Mouse (Mus musculus) T-cell, adult 2 months (primary cell): ENCODE measurements around the gene P2ry2.

Source experiments
- DNase-seq: peaks from one replicate; pipeline ENCODE4 v3.0.0; 2022; ENCODE audit warnings: low spot score

Gene P2ry2

GRCm38 (mm10) chr7:101012541-101012940 lies at the start of gene P2ry2:
Gene P2ry2, minus strand, starts transcription at chr7:101012866.
- DNase-seq: no peak

- DNase-seq: no peak
These were observed 49.6 kb upstream of the P2ry2 start for GRCm38 (mm10) chr7:101062246-101062645.

- DNase-seq: peak; percentile 55
These were observed 48.7 kb upstream of the P2ry2 start for GRCm38 (mm10) chr7:101061381-101061780.

GRCm38 (mm10) chr7:101060476-101060875 lies 47.8 kb upstream of the P2ry2 start:
- peak; percentile 67 for DNase-seq

DNA sequence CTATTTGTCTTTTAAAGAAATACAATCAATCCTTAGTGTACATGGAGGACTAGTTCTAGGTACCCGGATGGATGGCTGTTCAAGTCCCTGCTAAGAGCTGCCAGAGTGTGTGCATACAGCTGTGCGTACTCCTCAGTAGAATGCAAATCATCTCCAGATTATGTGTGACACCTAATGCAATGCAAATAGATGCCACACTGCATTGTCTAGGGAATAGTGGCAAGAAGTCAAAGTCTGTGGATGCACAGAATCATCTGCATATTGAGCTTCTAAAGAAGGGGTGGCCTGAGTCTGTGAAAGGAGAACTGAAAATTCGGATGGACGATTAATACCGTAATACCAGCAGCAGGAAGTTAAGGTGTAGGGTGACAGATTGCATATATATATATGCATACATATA lies 46.5 kb upstream of the P2ry2 start:
- no peak for DNase-seq

GRCm38 (mm10) chr7:101057309-101057708 lies 44.6 kb upstream of the P2ry2 start:
- DNase-seq: no peak

GRCm38 (mm10) chr7:101053136-101053535 lies 40.5 kb upstream of the P2ry2 start:
- no peak for DNase-seq

DNA sequence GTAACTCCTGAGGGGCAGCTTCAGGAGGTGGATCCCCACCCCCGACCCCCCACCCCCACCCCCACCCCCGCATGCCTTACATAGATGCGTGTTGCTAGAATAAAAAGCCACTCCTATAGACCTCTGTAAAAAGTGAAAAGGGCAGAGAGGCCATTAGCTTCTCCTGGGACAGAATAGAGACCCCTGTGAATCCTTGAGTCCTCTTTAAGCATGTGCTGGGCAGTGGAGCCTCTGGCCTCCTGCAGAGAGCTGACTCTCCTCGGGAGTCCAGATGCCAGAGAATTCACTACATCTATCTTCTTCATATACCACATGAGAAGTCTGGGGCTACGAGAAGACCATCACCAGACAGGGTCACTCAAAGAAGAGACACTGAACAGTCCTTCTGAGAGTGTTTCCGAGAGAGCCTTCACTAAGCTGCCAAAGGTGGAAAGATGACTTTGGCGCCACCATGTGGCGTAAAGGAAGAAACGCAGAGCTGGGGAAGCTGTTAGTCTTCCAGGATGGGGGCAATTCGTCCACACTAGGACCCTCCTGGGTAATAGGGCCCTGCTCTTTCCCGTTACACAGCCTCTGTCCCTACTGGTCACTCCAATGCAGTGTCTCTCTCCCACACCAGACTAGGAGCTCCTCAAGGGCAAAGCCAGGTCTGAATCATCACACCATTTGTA lies 39.0 kb upstream of the P2ry2 start:
- peak; percentile 64 for DNase-seq

GRCm38 (mm10) chr7:101050724-101051550 lies 38.3 kb upstream of the P2ry2 start:
- no peak for DNase-seq

- no peak for DNase-seq
These were observed 36.8 kb upstream of the P2ry2 start for GRCm38 (mm10) chr7:101049326-101050087.

DNA sequence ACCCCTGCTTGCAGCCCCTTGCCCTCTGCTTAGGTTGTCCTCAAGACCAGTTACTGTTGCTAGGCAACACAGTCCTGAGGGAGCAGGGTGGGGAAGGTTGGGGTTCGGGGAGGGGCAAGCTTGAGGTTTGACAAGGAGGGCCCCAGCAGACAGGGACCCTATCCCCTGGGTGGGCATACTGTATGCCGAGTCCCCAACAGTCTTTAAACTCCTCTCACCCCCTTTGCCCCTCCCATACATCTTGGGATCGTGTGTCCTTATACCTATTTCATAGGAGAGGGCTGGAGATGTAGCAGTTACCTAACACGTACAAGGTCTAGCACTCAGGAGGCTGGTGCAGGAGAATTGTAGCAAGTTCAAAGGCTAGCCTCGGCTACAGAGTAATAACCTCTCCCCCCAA lies 35.6 kb upstream of the P2ry2 start:
- DNase-seq: no peak

DNA sequence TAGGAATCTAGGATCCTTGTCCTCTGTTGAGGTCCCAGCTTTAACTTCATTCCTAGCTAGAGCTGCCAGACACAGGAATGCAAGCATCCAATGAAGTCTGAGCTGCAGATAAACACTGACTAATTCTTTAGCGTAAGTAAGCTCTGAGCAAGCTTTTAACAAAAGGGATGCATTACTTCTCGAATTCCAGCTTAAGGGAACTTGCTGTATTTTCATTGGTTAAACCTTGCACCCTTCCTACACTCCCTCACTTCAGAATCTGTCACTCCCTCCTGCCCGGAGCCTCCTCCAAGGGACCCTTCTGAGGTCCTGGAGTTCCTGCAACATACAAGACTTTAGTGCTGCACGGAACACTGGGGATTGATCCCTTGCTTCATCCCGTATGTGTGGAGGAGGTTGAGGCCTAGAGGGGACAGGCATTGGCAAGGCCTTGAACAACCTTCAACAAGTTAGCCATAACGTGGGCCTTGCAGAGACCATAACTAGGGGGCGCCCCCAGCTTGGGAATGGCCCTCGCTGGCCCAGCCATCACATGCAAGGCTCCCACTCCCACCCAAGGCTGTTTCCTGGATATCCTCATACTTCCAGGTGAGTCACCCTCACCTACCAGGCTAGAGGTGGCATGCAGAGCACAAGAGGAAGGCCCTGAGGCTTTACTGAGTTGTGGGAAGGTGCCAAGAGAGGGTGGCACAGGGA lies 31.3 kb upstream of the P2ry2 start:
- DNase-seq: no peak

DNA sequence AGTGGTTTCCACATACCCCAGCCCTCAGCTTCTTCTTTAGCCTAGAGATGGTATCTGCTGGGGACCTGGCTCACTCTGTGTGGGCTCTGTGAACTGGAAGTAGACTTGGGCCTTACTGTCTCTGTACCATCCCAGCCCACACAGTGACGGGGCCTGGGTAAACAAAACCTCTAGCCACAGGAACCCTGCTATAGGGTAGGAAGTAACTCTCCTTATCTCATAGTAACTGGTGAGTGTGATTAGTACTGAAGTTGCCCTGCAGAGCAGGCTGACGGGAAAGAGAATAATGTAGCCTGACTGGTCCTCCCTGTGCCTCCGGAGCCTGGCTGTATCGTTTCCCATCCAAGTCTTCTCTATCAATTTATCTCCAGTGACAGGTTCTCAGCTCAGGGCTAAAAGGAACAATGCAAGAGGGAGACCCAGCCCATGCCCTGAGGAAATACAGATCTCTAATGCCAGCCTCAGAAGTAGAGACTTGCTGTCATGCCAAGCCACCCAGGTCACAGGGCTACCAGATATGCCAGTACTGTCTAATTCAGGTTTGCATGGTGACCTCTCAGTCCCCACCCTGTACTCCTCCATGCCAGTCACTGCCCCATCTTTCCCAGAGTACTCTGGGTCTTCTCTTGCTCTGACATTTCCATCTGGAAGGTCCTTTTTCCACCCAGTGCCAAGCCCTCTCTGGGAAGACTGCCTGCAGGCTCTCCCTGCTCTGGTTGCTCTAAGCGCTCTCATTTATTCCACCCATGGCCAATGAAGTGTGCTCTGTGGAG lies 29.5 kb upstream of the P2ry2 start:
- DNase-seq: peak; percentile 32

DNA sequence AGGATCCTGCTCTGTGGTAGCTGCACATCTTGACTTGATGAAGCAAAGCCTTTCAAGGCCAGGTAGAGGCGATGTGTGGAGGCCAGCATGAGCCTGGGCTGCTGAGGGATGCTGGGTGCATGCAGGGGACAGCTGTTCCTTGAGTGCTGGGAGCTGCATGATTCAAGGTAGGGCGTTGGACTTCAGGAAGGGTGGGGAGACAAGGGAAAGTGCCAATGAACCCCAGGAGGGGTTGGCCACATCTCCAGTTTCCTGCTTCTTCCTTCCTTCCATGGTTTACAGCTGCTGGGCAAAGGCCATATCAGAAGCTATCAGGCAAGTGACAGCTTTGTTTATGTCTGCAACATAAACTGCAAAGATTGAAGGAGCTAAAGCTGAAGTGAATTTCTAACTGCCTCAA lies 28.9 kb upstream of the P2ry2 start:
- no peak for DNase-seq

DNA sequence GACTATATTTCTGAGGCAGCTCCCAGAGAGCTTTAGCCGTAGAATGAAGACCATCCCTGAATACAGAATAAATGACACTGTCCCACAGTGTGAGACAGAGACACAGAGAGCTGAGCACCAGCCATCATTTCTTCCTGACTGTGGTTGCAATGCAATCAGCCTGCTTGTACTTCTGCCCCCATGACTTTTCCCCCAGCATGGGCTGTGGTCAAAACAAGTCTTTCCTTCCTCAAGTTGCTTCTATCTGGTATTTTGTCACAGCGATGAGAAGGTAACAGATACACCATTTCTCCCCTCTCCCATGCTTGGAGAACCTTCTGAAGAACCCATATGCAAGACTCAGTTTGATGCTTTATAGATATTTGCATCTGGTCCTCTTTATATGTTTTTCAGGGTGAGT lies 20.7 kb upstream of the P2ry2 start:
- DNase-seq: peak; percentile 23

DNA sequence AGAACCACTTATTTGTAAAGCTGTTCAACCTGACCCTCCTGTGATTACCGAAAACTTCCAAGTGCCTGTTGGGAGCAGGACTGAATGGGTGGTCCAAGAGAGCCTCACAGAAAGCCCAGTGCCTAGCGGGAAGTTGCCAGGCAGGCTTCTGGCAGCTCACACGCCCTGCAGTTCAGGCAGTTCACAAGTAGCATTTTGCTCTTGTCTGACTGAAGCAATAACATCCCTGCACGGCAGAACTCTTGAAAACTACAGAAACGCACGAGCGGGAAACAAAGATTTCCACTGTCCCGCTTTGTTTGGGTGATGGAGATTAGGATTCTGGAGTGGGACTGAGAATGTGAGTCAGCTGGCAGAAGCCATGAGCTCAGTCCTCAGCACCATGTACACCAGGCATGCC lies 18.6 kb upstream of the P2ry2 start:
- no peak for DNase-seq

- DNase-seq: no peak
These were observed 18.1 kb upstream of the P2ry2 start for GRCm38 (mm10) chr7:101030756-101031155.

DNA sequence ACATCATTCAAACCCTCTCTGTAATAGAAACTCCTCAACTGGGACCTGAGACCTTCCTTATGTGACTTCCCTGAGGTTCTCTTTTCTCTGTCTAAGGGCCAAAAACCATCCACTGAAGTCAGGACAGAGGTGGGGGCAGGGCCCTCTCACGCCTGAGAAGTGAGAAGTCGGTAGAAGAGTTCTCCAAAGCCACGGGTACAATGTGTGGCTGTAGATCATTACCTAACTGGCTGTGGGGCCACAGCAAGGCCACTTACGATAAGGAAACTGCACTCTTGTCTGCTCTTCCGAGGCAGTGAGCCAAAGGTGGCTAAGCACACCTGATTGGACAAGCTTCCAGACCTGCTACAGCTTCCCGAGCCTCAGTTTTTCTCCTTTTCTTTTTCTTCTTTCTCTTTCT lies 16.8 kb upstream of the P2ry2 start:
- DNase-seq: no peak

DNA sequence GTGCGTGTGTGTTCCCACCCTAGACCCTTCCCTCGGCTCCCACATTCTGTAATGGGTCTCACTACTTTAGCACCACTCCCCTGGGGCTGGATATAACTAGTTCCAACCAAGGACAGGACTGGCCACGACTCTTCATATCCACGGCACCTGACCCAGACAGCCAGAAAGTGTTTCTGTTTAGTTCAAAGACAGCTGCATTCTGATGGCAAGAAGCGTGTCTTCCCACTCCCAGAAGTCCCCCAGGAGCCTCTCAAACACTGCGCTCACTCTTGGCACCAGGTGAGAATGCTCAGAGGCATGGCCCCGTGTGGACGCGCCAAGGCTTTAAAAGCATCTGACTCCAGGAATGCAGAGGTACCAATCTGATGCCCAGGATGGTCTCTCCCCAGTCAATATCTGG lies 16.3 kb upstream of the P2ry2 start:
- DNase-seq: no peak

DNA sequence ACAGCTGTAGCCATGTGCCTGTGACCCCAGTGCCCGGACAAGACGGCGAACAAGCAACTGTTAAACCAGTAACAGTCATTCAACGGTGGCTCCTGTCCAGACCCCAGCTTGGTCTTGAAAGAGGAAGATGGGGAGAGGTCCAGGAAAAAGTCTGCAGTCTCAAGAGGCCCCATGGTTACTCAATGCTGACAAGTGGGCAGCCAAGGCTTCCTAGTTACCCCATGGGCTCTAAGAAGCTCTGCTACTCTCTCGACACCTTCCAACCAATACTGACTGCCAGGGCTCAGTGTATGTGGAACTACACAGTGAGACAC lies 15.7 kb upstream of the P2ry2 start:
- no peak for DNase-seq

DNA sequence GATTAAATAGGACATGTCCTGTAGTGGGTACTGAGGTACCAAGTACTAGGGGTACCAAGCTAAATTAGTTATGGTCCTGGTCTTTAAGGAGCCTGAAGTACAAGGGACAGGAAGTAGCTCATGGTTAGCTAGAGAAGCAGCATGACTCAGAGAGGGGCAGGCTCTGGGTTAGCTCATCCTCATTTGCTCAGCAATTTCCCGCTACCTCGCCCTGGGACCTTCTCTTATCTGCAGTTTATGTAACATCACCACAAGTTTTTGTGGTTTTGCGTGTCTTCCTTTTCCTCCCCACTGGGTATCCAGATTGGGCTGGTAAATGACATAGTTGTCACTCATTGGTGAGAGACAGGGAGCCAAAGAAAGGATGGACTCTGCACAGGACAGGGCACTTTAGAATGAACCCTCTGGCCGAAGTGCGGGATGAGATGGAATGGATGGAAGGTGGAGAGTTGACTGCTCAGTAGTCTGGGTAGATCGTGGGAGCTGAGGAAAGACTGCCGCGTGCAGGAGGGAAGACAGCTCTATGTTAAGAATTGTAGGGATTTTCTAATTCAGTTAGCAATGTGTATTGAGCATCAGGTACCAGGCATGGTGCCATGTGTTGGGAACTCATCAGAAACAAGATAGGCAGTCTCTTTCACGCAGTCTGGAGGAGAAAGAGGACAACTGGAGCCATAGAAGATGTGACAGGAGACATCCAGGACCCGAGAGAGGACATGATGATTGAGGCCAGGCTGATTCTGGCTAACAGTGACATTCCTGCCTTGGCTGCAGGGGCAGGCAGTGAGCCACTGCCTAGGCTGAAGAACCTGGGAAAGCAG lies 15.2 kb upstream of the P2ry2 start:
- DNase-seq: peak; percentile 60
